Mouse (Mus musculus) liver, embryonic 12.5 days (tissue): ENCODE data around the gene Aqp5. TPM values are rescaled to one million over a fixed set of nuclear protein-coding genes. Genes with fewer than 3 reads are reported as not detected.

Source experiments
- ATAC-seq: fragments of 200-750 bp; cut with Nextera tagmentation; 2 replicates; pipeline ENCODE4 v1.8.0; 2017; ENCODE audit warnings: moderate number of reproducible peaks, mild to moderate bottlenecking, moderate library complexity
- H3K27ac ChIP-seq: fragments of 300-500 bp; sonication (generic); 2 replicates; pipeline ENCODE4 v1.5.1; 2016; ENCODE audit warnings: mild to moderate bottlenecking
- H3K27me3 ChIP-seq: fragments of 300-500 bp; sonication (generic); replicated peaks from 2 replicates; pipeline ENCODE4 v1.6.1; 2016; ENCODE audit warnings: mild to moderate bottlenecking, moderate library complexity
- H3K36me3 ChIP-seq: fragments of 300-500 bp; sonication (generic); 2 replicates; pipeline ENCODE4 v1.6.1; 2016; ENCODE audit warnings: mild to moderate bottlenecking, moderate library complexity
- H3K4me1 ChIP-seq: fragments of 300-500 bp; sonication (generic); 2 replicates; pipeline ENCODE4 v1.6.1; 2016
- H3K4me2 ChIP-seq: fragments of 300-500 bp; sonication (generic); 2 replicates; pipeline ENCODE4 v1.6.1; 2016; ENCODE audit warnings: mild to moderate bottlenecking, moderate library complexity
- H3K4me3 ChIP-seq: fragments of 300-500 bp; sonication (generic); 2 replicates; pipeline ENCODE4 v1.5.1; 2016; ENCODE audit warnings: mild to moderate bottlenecking, moderate library complexity
- H3K9ac ChIP-seq: fragments of 300-500 bp; sonication (generic); 2 replicates; pipeline ENCODE4 v1.6.1; 2016; ENCODE audit warnings: mild to moderate bottlenecking, moderate library complexity
- H3K9me3 ChIP-seq: fragments of 300-500 bp; sonication (generic); replicated peaks from 2 replicates; pipeline ENCODE4 v1.6.1; 2016; ENCODE audit warnings: mild to moderate bottlenecking, moderate library complexity
- WGBS: fragments of 180-500 bp; shearing (Covaris S2); methylation state at CpG from one replicate; pipeline ENCODE4 v1.1.7; 2016; ENCODE audit not compliant: insufficient replicate concordance; 5-methylcytosine and 5-hydroxymethylcytosine counted together
- polyA plus RNA-seq: library from polyadenylated mRNA; unstranded; fragments of >200 nt; fragmentation: Nextera tagmentation; extraction: Ambion mirVana; gene quantifications from 2 replicates; pipeline ENCODE4 v1.2.1, GENCODE M21; 2016

Gene Aqp5
- polyA plus RNA-seq, 1 experiment from 2014 or later = 0.41 TPM

- H3K27ac ChIP-seq = no peak overlapping the region
- peaks cover 100% of the 10 kb centered on the region for H3K27me3 ChIP-seq
- H3K4me3 ChIP-seq = peak overlapping the region; percentile 17; the same call in 1 of the 2 replicates
- H3K9ac ChIP-seq = no peak overlapping the region
- peaks cover 10% of the 10 kb centered on the region; the same call in 1 of the 2 replicates for H3K4me1 ChIP-seq
- H3K4me2 ChIP-seq = peak overlapping the region; percentile 53
- no peaks in the 10 kb centered on the region for H3K9me3 ChIP-seq
- no peak for ATAC-seq
- WGBS = 4% methylated on average over 54 of the region's 54 CpGs
- no peaks in the 10 kb centered on the region for H3K36me3 ChIP-seq
Measured at GRCm38 (mm10) chr15:99583463-99584344, 6.9 kb upstream of the Aqp5 start.

DNA sequence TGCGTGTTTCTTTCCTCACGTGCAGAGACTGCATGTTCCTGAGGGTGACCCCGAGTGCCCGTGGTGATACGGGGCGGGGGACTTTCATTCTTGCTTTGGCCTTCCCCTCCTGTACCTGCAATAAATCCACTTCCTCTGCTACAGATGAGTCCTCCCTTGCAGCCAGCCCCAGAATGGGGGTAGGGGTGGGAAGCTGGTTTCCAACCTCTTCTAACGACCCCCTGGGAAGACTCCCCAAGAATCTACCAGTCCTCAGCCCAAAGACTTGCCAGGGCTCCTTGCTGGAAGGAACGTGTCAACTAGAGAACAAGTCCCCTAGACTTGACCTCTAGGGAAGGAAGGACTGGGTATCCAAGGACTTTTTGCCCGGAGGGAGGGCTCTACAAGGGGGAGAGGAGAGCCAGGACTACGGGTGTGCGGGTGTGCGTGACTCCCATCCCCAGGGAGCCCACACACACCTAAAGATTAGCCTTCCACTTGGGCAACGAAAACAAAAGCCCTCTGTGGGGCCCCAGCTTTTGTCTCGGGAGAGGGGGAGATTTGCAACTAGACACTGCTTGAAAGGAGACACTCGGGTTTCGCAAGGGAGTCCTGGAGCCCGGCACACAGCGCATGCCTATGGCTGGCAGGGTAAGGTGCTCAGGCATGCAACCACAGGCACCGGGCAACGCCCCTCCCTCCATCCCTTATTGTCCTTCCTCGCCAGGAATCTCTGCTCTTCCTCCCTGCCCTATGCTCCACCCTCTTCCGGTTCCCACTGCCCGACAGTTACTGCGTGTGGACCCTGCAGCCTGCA lies 6.0 kb upstream of the Aqp5 start:
- Histone ChIP-seq H3K4me2 (peak overlapping the region; percentile 53), H3K9me3 (no peaks in the 10 kb centered on the region), H3K27me3 (peaks cover 100% of the 10 kb centered on the region), H3K4me1 (peaks cover 10% of the 10 kb centered on the region; the same call in 1 of the 2 replicates), H3K36me3 (no peaks in the 10 kb centered on the region), H3K4me3 (peak overlapping the region; percentile 19; the same call in 1 of the 2 replicates), H3K27ac (no peak overlapping the region), H3K9ac (no peak overlapping the region)
- WGBS = 2% methylated on average over 24 of the region's 24 CpGs
- no peak for ATAC-seq

DNA sequence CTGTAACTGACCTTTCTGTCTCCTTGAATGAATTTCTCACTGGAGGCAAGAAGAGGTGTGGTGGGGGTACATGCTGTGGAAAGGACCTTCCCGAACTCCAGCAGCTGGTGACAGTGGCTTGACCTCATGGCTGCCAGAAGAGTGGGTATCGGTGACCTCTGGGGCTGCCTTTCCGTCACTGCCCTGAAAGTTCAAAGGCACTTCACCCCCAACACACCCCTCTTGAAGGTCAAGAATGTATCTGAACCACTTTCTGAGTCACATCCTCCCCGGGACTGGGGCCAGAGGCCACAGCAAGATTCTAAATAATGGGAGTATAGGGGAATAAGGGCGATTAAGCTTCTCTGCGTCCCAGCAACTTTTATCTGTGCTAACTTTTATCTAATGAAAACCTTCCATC lies 4.8 kb upstream of the Aqp5 start:
- Histone ChIP-seq H3K27ac (no peak overlapping the region), H3K27me3 (peaks cover 100% of the 10 kb centered on the region), H3K9me3 (no peaks in the 10 kb centered on the region), H3K4me1 (peaks cover 10% of the 10 kb centered on the region), H3K4me3 (no peak overlapping the region), H3K9ac (no peak overlapping the region), H3K4me2 (no peak overlapping the region), H3K36me3 (no peaks in the 10 kb centered on the region)
- WGBS = 46% methylated on average over 6 of the region's 6 CpGs
- no peak for ATAC-seq

DNA sequence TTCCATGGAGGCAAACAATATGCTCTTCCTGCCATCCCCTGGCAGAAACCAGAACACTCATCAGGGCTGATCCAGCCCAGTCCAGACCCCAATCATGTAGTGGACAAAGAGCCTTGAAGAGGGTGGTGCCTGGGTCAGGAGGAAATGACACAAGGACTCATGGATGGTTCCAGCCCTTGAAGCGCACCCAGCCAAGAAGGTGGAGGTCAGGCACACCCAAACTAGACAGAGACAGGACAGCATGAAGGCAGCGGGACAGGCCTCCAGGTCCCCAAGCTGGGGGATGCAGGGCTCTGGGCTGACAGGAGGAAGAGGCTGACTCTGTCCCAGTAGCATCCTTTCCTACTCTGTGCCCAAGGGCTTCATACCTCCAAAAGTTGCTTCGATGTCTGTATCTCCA lies 4.1 kb upstream of the Aqp5 start:
- no peak for ATAC-seq
- no peak overlapping the region for H3K9ac ChIP-seq
- H3K27ac ChIP-seq = no peak overlapping the region
- H3K4me1 ChIP-seq = peaks cover 10% of the 10 kb centered on the region
- H3K9me3 ChIP-seq = no peaks in the 10 kb centered on the region
- peaks cover 100% of the 10 kb centered on the region for H3K27me3 ChIP-seq
- 67% methylated on average over 3 of the region's 3 CpGs for WGBS
- H3K36me3 ChIP-seq = no peaks in the 10 kb centered on the region
- H3K4me3 ChIP-seq = no peak overlapping the region
- H3K4me2 ChIP-seq = no peak overlapping the region

- Histone ChIP-seq H3K4me3 (no peak overlapping the region), H3K4me2 (no peak overlapping the region), H3K27ac (no peak overlapping the region), H3K27me3 (peaks cover 100% of the 10 kb centered on the region), H3K9me3 (no peaks in the 10 kb centered on the region), H3K36me3 (no peaks in the 10 kb centered on the region), H3K9ac (no peak overlapping the region), H3K4me1 (peaks cover 7% of the 10 kb centered on the region)
- 6% methylated on average over 9 of the region's 9 CpGs for WGBS
- no peak for ATAC-seq
Measured at GRCm38 (mm10) chr15:99589237-99589636, 1.3 kb upstream of the Aqp5 start.

- H3K36me3 ChIP-seq = no peaks in the 10 kb centered on the region
- no peak for ATAC-seq
- H3K4me3 ChIP-seq = no peak overlapping the region
- H3K27ac ChIP-seq = no peak overlapping the region
- H3K27me3 ChIP-seq = peaks cover 100% of the 10 kb centered on the region
- H3K4me2 ChIP-seq = no peak overlapping the region
- no peaks in the 10 kb centered on the region for H3K9me3 ChIP-seq
- peaks cover 3% of the 10 kb centered on the region; the same call in 1 of the 2 replicates for H3K4me1 ChIP-seq
- H3K9ac ChIP-seq = no peak overlapping the region
- 7% methylated on average over 7 of the region's 7 CpGs for WGBS
Measured at GRCm38 (mm10) chr15:99589704-99590103, 878 bp upstream of the Aqp5 start.

- no peak overlapping the region for H3K4me2 ChIP-seq
- H3K27me3 ChIP-seq = peaks cover 98% of the 10 kb centered on the region
- WGBS = 66% methylated on average over 8 of the region's 8 CpGs
- no peaks in the 10 kb centered on the region for H3K36me3 ChIP-seq
- no peak overlapping the region for H3K27ac ChIP-seq
- no peaks in the 10 kb centered on the region for H3K9me3 ChIP-seq
- H3K4me1 ChIP-seq = no peaks in the 10 kb centered on the region; the same call in 1 of the 2 replicates
- H3K9ac ChIP-seq = no peak overlapping the region
- no peak overlapping the region for H3K4me3 ChIP-seq
- no peak for ATAC-seq
Measured at GRCm38 (mm10) chr15:99592177-99592576, 1.6 kb downstream of the Aqp5 start.

GRCm38 (mm10) chr15:99592877-99593276 lies 2.3 kb downstream of the Aqp5 start:
- H3K4me3 ChIP-seq = no peak overlapping the region
- H3K9ac ChIP-seq = no peak overlapping the region
- no peaks in the 10 kb centered on the region; the same call in 1 of the 2 replicates for H3K4me1 ChIP-seq
- no peak overlapping the region for H3K27ac ChIP-seq
- no peaks in the 10 kb centered on the region for H3K36me3 ChIP-seq
- no peaks in the 10 kb centered on the region for H3K9me3 ChIP-seq
- no peak overlapping the region for H3K4me2 ChIP-seq
- WGBS = 60% methylated on average over 5 of the region's 5 CpGs
- no peak for ATAC-seq
- H3K27me3 ChIP-seq = peaks cover 98% of the 10 kb centered on the region

DNA sequence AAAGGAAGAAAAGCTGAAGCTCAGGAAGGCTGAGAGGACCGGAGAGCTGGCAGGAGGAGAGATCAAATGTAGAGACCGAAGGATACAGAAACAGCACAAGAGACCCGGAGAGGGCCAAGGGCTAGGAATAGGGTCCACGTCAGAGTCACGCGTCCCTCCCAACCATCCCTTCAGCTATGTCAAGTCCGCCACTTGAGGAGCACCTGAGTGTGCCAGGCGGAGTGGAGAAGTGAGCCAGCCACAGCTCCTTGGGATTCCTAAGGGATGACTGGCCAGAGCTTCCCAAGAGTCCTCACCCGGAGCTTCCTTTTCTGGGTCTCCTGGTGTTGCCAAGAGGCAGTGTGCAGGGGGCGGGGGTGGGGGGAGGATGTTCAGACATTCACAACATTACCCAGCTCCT lies 4.4 kb downstream of the Aqp5 start:
- 61% methylated on average over 10 of the region's 10 CpGs for WGBS
- Histone ChIP-seq H3K9ac (no peak overlapping the region), H3K36me3 (no peaks in the 10 kb centered on the region), H3K27ac (no peak overlapping the region), H3K27me3 (peaks cover 97% of the 10 kb centered on the region), H3K4me2 (no peak overlapping the region), H3K4me1 (no peaks in the 10 kb centered on the region; the same call in 1 of the 2 replicates), H3K9me3 (no peaks in the 10 kb centered on the region), H3K4me3 (no peak overlapping the region)
- no peak for ATAC-seq

- peaks cover 97% of the 10 kb centered on the region for H3K27me3 ChIP-seq
- H3K9ac ChIP-seq = no peak overlapping the region
- H3K9me3 ChIP-seq = no peaks in the 10 kb centered on the region
- no peaks in the 10 kb centered on the region for H3K36me3 ChIP-seq
- WGBS = 2% methylated on average over 7 of the region's 7 CpGs
- H3K4me1 ChIP-seq = no peaks in the 10 kb centered on the region
- H3K4me3 ChIP-seq = no peak overlapping the region
- no peak overlapping the region for H3K4me2 ChIP-seq
- peak; percentile 55 for ATAC-seq
- H3K27ac ChIP-seq = no peak overlapping the region
Measured at GRCm38 (mm10) chr15:99596056-99596687, 5.6 kb downstream of the Aqp5 start.

DNA sequence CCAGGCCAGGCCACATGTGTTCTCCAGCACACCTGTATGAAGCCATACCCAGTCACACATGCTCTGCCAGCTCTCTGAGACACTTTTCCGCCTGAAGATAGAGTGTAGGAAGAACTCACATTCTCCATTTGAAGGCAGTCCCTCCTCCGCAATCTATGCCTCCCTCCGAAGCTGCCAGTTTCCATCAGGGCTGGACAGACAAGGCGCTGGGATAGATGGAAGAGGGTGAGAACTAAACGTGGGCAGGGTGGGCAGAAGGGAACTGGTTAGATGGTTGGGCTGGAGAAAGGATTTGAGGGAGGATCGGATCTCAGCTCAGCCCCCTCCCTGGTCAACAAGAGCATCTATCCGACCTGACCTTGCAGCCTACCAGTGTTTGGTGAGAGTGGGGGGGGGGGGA lies 6.3 kb downstream of the Aqp5 start:
- H3K4me3 ChIP-seq = no peak overlapping the region
- no peak overlapping the region for H3K4me2 ChIP-seq
- WGBS = 45% methylated on average over 7 of the region's 7 CpGs
- ATAC-seq = no peak
- H3K36me3 ChIP-seq = no peaks in the 10 kb centered on the region
- H3K27ac ChIP-seq = no peak overlapping the region
- H3K9ac ChIP-seq = no peak overlapping the region
- H3K9me3 ChIP-seq = no peaks in the 10 kb centered on the region
- H3K4me1 ChIP-seq = no peaks in the 10 kb centered on the region
- H3K27me3 ChIP-seq = peaks cover 97% of the 10 kb centered on the region

GRCm38 (mm10) chr15:99597596-99597995 lies 7.0 kb downstream of the Aqp5 start:
- H3K4me2 ChIP-seq = no peak overlapping the region
- ATAC-seq = no peak
- WGBS = 43% methylated on average over 8 of the region's 8 CpGs
- H3K9me3 ChIP-seq = no peaks in the 10 kb centered on the region
- H3K4me3 ChIP-seq = no peak overlapping the region
- no peaks in the 10 kb centered on the region for H3K36me3 ChIP-seq
- no peak overlapping the region for H3K9ac ChIP-seq
- no peak overlapping the region for H3K27ac ChIP-seq
- peaks cover 97% of the 10 kb centered on the region for H3K27me3 ChIP-seq
- no peaks in the 10 kb centered on the region for H3K4me1 ChIP-seq
